Comparison of ENCODE assay signal across 19 mouse cellular contexts in genomic region chr3:134258715-134259114, GRCm38 (mm10). TPM values are rescaled to one million over a fixed set of nuclear protein-coding genes. Genes with fewer than 3 reads are reported as not detected.
"Had no signal": no experiment of that assay in that cellular context is flagged by ENCODE, and none has a peak within 500 bp of the region (broad histone marks: within the 10 kb centered on the region; RNA-seq: fewer than 3 reads in every experiment).

No protein-coding gene starts in this region.

- H3K4me2 ChIP-seq: limb, embryonic 12.5 days; limb, embryonic 15.5 days; liver, embryonic 11.5 days; lung, embryonic 14.5 days; stomach, embryonic 15.5 days had no signal

- DNase-seq: kidney, adult 18-20 months; kidney, adult 9 months; kidney, postnatal 14 days; kidney, postnatal 4 days; left cerebral cortex, postnatal 4 days; liver, postnatal 0 days; lung, embryonic 14.5 days; retina, postnatal 1 day; right cerebral cortex, postnatal 25 days; spleen, adult 18-20 months; thymus, postnatal 25 days had no signal

- H3K9ac ChIP-seq: limb, embryonic 12.5 days; limb, embryonic 15.5 days; liver, embryonic 14.5 days; liver, postnatal 0 days; lung, embryonic 14.5 days; stomach, embryonic 15.5 days had no signal

- H3K36me3 ChIP-seq: limb, embryonic 12.5 days; limb, embryonic 15.5 days; stomach, embryonic 15.5 days had no signal

- H3K27ac ChIP-seq: limb, embryonic 12.5 days; limb, embryonic 15.5 days; liver, embryonic 14.5 days; macrophage; stomach, embryonic 15.5 days had no signal

- H3K27me3 ChIP-seq: limb, embryonic 12.5 days; limb, embryonic 15.5 days; stomach, embryonic 15.5 days had no signal

- H3K4me3 ChIP-seq: limb, embryonic 12.5 days; limb, embryonic 15.5 days; stomach, embryonic 15.5 days had no signal

- ATAC-seq: liver, postnatal 0 days; lung, postnatal 0 days had no signal

- H3K9me3 ChIP-seq: limb, embryonic 12.5 days; limb, embryonic 15.5 days; stomach, embryonic 15.5 days had no signal

- H3K4me1 ChIP-seq: limb, embryonic 15.5 days; stomach, embryonic 15.5 days had no signal

RNA-seq across cellular contexts. Expression of gene Cxxc4, which starts 22.4 kb away (rescaled TPM):
- total RNA-seq: megakaryocyte, adult 5-6 weeks had no signal
- polyA plus RNA-seq: macrophage had no signal
